Mouse (Mus musculus) cerebellum, adult 9-11 months (tissue): ENCODE data around the gene Pnma1.

Source experiments
- DNase-seq: peaks from one replicate; pipeline ENCODE4 v3.0.0; 2022

Pnma1 gene

GRCm38 (mm10) chr12:84100071-84100470 lies 48.2 kb downstream of the Pnma1 start:
- no peak for DNase-seq

GRCm38 (mm10) chr12:84099605-84100004 lies 48.7 kb downstream of the Pnma1 start:
- DNase-seq, result no peak
